Mouse (Mus musculus) liver, postnatal 0 days (tissue): ENCODE measurements around the gene Ndufb5.

Source experiments
- CTCF ChIP-seq: sonication (generic); IDR thresholded peaks from 2 replicates; pipeline ENCODE4 v1.5.1; 2016; ENCODE audit warnings: antibody characterized with exemption, low read depth
- EP300 ChIP-seq: IDR thresholded peaks from 2 replicates; pipeline ENCODE4 v1.6.1; 2016; ENCODE audit warnings: antibody characterized with exemption, low read depth, mild to moderate bottlenecking

DNA sequence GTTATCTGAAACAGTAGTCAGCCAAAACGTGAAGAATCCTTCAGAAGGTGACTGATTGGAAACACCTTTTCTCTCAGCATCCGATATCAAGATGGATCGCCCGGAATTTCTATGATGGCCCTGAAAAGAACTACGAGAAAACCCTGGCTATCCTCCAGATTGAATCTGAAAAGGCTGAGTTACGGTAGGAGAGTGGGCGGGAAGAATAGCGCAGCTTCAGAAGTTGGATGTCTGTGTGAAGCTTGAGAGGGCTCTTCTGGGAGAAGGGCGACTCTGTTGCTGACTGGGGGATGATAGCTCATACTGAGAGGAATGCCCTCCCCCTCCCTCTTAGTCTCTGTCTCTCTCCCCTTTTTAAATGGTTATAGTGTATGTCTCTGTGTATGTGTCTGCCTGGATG is 11.6 kb downstream of the Ndufb5 start:
- TF ChIP-seq CTCF (no peak), EP300 (no peak)
